Mouse (Mus musculus) hindbrain, embryonic 11.5 days (tissue): ENCODE measurements around the gene Eif2b4. TPM values are rescaled to one million over a fixed set of nuclear protein-coding genes. Genes with fewer than 3 reads are reported as not detected.

ENCODE experiments used
- ATAC-seq: fragments of 200-750 bp; cut with Nextera tagmentation; 2 replicates; pipeline ENCODE4 v1.8.0; 2017; ENCODE audit warnings: mild to moderate bottlenecking, moderate TSS enrichment, moderate library complexity; ENCODE audit not compliant: low FRiP score
- DNase-seq: peaks from one replicate; pipeline ENCODE4 v3.0.0-alpha.2; 2015; ENCODE audit warnings: low spot score
- H3K27ac ChIP-seq: fragments of 300-500 bp; sonication (generic); 2 replicates; pipeline ENCODE4 v1.5.1; 2014; ENCODE audit warnings: mild to moderate bottlenecking, low read depth, low read length
- H3K27me3 ChIP-seq: fragments of 300-500 bp; sonication (generic); 2 replicates; pipeline ENCODE4 v1.6.1; 2014; ENCODE audit warnings: mild to moderate bottlenecking, low read length, moderate library complexity, mixed read lengths; ENCODE audit not compliant: control insufficient read depth, insufficient read depth
- H3K36me3 ChIP-seq: fragments of 300-500 bp; sonication (generic); 2 replicates; pipeline ENCODE4 v1.6.1; 2014; ENCODE audit warnings: mild to moderate bottlenecking, low read length, moderate library complexity, mixed read lengths; ENCODE audit not compliant: control insufficient read depth, insufficient read depth
- H3K4me1 ChIP-seq: fragments of 300-500 bp; sonication (generic); replicated peaks from 2 replicates; pipeline ENCODE4 v1.6.1; 2014; ENCODE audit warnings: low read length, mixed read lengths; ENCODE audit not compliant: control insufficient read depth, insufficient read depth
- H3K4me2 ChIP-seq: fragments of 300-500 bp; sonication (generic); replicated peaks from 2 replicates; pipeline ENCODE4 v1.6.1; 2014; ENCODE audit warnings: mild to moderate bottlenecking, low read depth, low read length
- H3K4me3 ChIP-seq: fragments of 300-500 bp; sonication (generic); 2 replicates; pipeline ENCODE4 v1.5.1; 2014; ENCODE audit warnings: low read depth, low read length
- H3K9ac ChIP-seq: fragments of 300-500 bp; sonication (generic); 2 replicates; pipeline ENCODE4 v1.6.1; 2014; ENCODE audit warnings: low read depth, low read length
- H3K9me3 ChIP-seq: fragments of 300-500 bp; sonication (generic); 2 replicates; pipeline ENCODE4 v1.6.1; 2016; ENCODE audit warnings: low read length; ENCODE audit not compliant: control insufficient read depth
- WGBS: fragments of 180-500 bp; shearing (Covaris S2); extraction: QIAGEN DNeasy Blood & Tissue Kit; methylation state at CpG from one replicate; pipeline ENCODE4 v1.1.7; 2014; 5-methylcytosine and 5-hydroxymethylcytosine counted together
- polyA plus RNA-seq: library from polyadenylated mRNA; unstranded; fragments of >200 nt; fragmentation: Nextera tagmentation; extraction: Ambion mirVana; gene quantifications from 2 replicates; pipeline ENCODE4 v1.2.1, GENCODE M21; 2014

Gene Eif2b4
- polyA plus RNA-seq, 1 experiment from 2014 or later, result 66.5 TPM

GRCm38 (mm10) chr5:31181183-31181770, 12.0 kb downstream of the Eif2b4 start:
- Histone ChIP-seq H3K9ac (no peak overlapping the region), H3K27ac (no peak overlapping the region), H3K4me3 (no peak overlapping the region), H3K27me3 (no peaks in the 10 kb centered on the region), H3K36me3 (no peaks in the 10 kb centered on the region), H3K4me1 (no peaks in the 10 kb centered on the region), H3K9me3 (no peaks in the 10 kb centered on the region), H3K4me2 (no peak overlapping the region)
- WGBS, result 91% methylated on average over 9 of the region's 9 CpGs
- ATAC-seq (no peak), DNase-seq (no peak)

GRCm38 (mm10) chr5:31179766-31180630, 13.2 kb downstream of the Eif2b4 start, which contains the start of the genes Gm29609 and Gtf3c2:
Gm29609 (minus strand) TSS chr5:31179911.
Gtf3c2 (minus strand) TSS chr5:31180144.
- DNase-seq (peak; percentile 95), ATAC-seq (peak; percentile 97)
- Histone ChIP-seq H3K4me2 (peak within 1 kb of the TSS; percentile 91), H3K9me3 (no peaks in the 10 kb centered on the region), H3K36me3 (no peaks in the 10 kb centered on the region), H3K4me3 (peak within 1 kb of the TSS; percentile 74), H3K27me3 (no peaks in the 10 kb centered on the region), H3K4me1 (no peaks in the 10 kb centered on the region), H3K9ac (peak within 1 kb of the TSS; percentile 87), H3K27ac (peak within 1 kb of the TSS; percentile 96)
- under 1% methylated on average over 59 of the region's 59 CpGs for WGBS

- ATAC-seq, result peak; percentile 85; the same call in 1 of the 2 replicates
- Histone ChIP-seq H3K36me3 (no peaks in the 10 kb centered on the region), H3K9me3 (no peaks in the 10 kb centered on the region), H3K27ac (peak overlapping the region; percentile 96), H3K4me2 (peak overlapping the region; percentile 91), H3K4me3 (peak overlapping the region; percentile 74), H3K4me1 (no peaks in the 10 kb centered on the region), H3K27me3 (no peaks in the 10 kb centered on the region), H3K9ac (peak overlapping the region; percentile 87)
- under 1% methylated on average over 25 of the region's 25 CpGs for WGBS
- no peak for DNase-seq
These were observed 13.9 kb downstream of the Eif2b4 start for GRCm38 (mm10) chr5:31179301-31179765.

- Histone ChIP-seq H3K4me3 (no peak overlapping the region), H3K4me2 (no peak overlapping the region), H3K9ac (no peak overlapping the region), H3K27ac (no peak overlapping the region), H3K27me3 (no peaks in the 10 kb centered on the region), H3K36me3 (peaks cover 24% of the 10 kb centered on the region), H3K9me3 (no peaks in the 10 kb centered on the region), H3K4me1 (no peaks in the 10 kb centered on the region)
- ATAC-seq, result no peak
- DNase-seq, result no peak
- 90% methylated on average over 4 of the region's 4 CpGs for WGBS
These were observed 24.6 kb downstream of the Eif2b4 start for GRCm38 (mm10) chr5:31168630-31169029.

- ATAC-seq, result no peak
- Histone ChIP-seq H3K4me1 (no peaks in the 10 kb centered on the region), H3K4me2 (no peak overlapping the region), H3K27me3 (no peaks in the 10 kb centered on the region), H3K9ac (no peak overlapping the region), H3K27ac (no peak overlapping the region), H3K4me3 (no peak overlapping the region), H3K9me3 (no peaks in the 10 kb centered on the region), H3K36me3 (peaks cover 18% of the 10 kb centered on the region)
- WGBS, result 93% methylated on average over 1 of the region's 1 CpGs
- DNase-seq, result no peak
These were observed 28.4 kb downstream of the Eif2b4 start for GRCm38 (mm10) chr5:31164878-31165277.

GRCm38 (mm10) chr5:31162462-31162861, 30.8 kb downstream of the Eif2b4 start:
- H3K27ac ChIP-seq, result no peak overlapping the region
- ATAC-seq, result no peak

GRCm38 (mm10) chr5:31154152-31154553, 39.1 kb downstream of the Eif2b4 start, which contains the start of gene Mpv17:
Mpv17 (minus strand) TSS chr5:31154251.
- H3K36me3 ChIP-seq, result peaks cover 5% of the 10 kb centered on the region; the same call in 1 of the 2 replicates
- H3K9me3 ChIP-seq, result no peaks in the 10 kb centered on the region
- peaks cover 3% of the 10 kb centered on the region; the same call in 1 of the 2 replicates for H3K4me1 ChIP-seq
- H3K27me3 ChIP-seq, result no peaks in the 10 kb centered on the region
- ATAC-seq (peak; percentile 92), DNase-seq (peak; percentile 83)
- peak within 1 kb of the TSS; percentile 54 for H3K4me3 ChIP-seq
- H3K4me2 ChIP-seq, result peak within 1 kb of the TSS; percentile 71
- WGBS, result under 1% methylated on average over 19 of the region's 19 CpGs
- peak within 1 kb of the TSS; percentile 79 for H3K9ac ChIP-seq
- no peak within 1 kb of the TSS for H3K27ac ChIP-seq

More at GRCm38 (mm10) chr5:31162462-31162861, 30.8 kb downstream of the Eif2b4 start:
- no peaks in the 10 kb centered on the region for H3K27me3 ChIP-seq
- H3K4me3 ChIP-seq, result no peak overlapping the region
- H3K9ac ChIP-seq, result no peak overlapping the region
- no peaks in the 10 kb centered on the region for H3K9me3 ChIP-seq
- H3K4me2 ChIP-seq, result no peak overlapping the region
- no peaks in the 10 kb centered on the region for H3K4me1 ChIP-seq
- DNase-seq, result no peak
- peaks cover 19% of the 10 kb centered on the region; the same call in 1 of the 2 replicates for H3K36me3 ChIP-seq

GRCm38 (mm10) chr5:31153516-31154151, 39.6 kb downstream of the Eif2b4 start:
- 40% methylated on average over 6 of the region's 6 CpGs for WGBS
- Histone ChIP-seq H3K9me3 (no peaks in the 10 kb centered on the region), H3K27me3 (no peaks in the 10 kb centered on the region), H3K9ac (peak overlapping the region; percentile 79), H3K4me1 (peaks cover 3% of the 10 kb centered on the region; the same call in 1 of the 2 replicates), H3K4me3 (peak overlapping the region; percentile 54), H3K27ac (no peak overlapping the region), H3K4me2 (peak overlapping the region; percentile 71), H3K36me3 (peaks cover 5% of the 10 kb centered on the region; the same call in 1 of the 2 replicates)
- DNase-seq, result no peak
- peak; percentile 37; the same call in 1 of the 2 replicates for ATAC-seq
